Mouse (Mus musculus) stomach, postnatal 0 days (tissue): Measurements from ENCODE around the gene Gm5767.

ENCODE experiments used
- CTCF ChIP-seq: IDR thresholded peaks from 2 replicates; pipeline ENCODE4 v1.5.1; 2016; ENCODE audit warnings: antibody characterized with exemption, low read depth, mild to moderate bottlenecking, moderate library complexity
- EP300 ChIP-seq: optimal IDR thresholded peaks from 2 replicates; pipeline ENCODE3; 2016; ENCODE audit warnings: antibody characterized with exemption

DNA sequence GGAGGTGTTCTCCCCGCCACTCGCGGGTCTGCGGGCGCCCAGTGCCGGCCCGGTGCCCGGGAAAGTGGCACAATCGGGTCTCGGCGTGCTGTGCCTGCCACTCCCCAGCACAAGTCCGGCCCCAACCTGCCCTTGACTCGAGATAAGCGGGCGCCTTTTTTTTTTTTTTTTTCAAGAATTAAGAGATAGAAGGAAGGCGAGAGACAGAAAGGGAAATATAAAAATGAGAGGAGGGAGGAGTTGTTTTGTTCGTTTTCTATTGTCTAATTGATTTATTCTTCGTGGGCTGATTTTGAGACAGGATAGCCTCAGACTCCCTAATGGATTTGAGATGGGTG lies 8.3 kb upstream of the Gm5767 start:
- TF ChIP-seq CTCF: no peak
- TF ChIP-seq EP300: no peak
